Mouse (Mus musculus) kidney, adult 2 months (tissue): ENCODE data around the gene Elmod3.

Experiments used
- CTCF ChIP-seq: fragments of 200-500 bp; conservative IDR thresholded peaks from 2 replicates; pipeline ENCODE4 v1.5.1; 2011; ENCODE audit warnings: low read depth, mild to moderate bottlenecking, control low read depth, low read length, moderate library complexity, mixed read lengths; ENCODE audit not compliant: insufficient read depth, insufficient read length
- POLR2A ChIP-seq: fragments of 200-500 bp; IDR thresholded peaks from one replicate; pipeline ENCODE4 v1.6.1; 2011; ENCODE audit warnings: low read depth, low read length, control low read depth

DNA sequence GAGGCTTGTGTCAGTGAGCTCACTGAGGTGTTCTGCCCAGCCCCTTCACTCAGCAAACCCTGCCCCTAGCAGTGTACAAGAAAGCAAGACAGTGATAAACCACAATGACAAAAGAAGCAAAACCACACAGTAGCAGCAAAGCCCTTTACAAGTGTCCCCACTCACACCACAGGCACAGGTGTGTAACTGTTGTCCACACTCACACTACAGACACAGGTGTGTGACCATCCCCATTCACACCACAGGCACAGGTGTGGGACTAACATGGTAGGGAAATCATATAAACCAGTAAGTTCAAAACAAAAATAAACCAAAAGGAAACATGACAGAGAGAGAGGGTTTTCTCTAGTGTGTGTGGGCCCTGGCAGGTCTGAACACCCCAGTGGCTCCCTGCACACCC lies 9.9 kb downstream of the Elmod3 start:
- TF ChIP-seq CTCF (no peak), POLR2A (no peak)
